Mouse (Mus musculus): ENCODE data around the gene Pan3.

DNA sequence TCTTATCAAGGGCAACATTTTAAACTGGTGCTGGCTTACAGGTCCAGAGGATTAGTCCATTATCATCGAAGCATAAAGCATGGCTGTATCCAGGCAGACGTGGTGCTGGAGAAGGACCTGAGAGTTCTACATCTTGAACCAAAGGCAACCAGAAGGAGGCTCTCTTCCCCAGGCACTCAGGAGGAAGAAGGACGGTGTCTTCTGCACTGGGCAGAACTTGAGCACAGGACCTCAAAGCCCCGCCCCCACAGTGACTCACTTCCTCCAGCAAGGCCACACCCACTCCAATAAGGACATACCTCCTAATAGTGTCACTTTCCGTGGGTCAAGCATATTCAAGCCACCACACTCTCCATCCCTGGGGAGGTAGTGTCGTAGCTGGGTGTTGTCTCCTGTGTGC lies 19.4 kb upstream of the Pan3 start:
- TF ChIP-seq EP300 (IDR thresholded peaks at IDR 0.05; ENCODE audit: low read depth): no peak
- no peak for TF ChIP-seq CTCF (IDR thresholded peaks at IDR 0.05; ENCODE audit: low read depth)

All from heart, postnatal 0 days (tissue).